Mouse (Mus musculus) midbrain, embryonic 14.5 days (tissue): Measurements from ENCODE around the gene Nicn1. TPM values are rescaled to one million over a fixed set of nuclear protein-coding genes. Genes with fewer than 3 reads are reported as not detected.

ENCODE experiments used
- ATAC-seq: fragments of 200-750 bp; cut with Nextera tagmentation; 2 replicates; pipeline ENCODE4 v1.8.0; 2017; ENCODE audit warnings: moderate number of reproducible peaks, moderate library complexity; ENCODE audit not compliant: low FRiP score, low TSS enrichment
- DNase-seq: peaks from one replicate; pipeline ENCODE4 v3.0.0-alpha.2; 2015
- H3K27ac ChIP-seq: fragments of 300-500 bp; sonication (generic); replicated peaks from 2 replicates; pipeline ENCODE4 v1.5.1; 2014; ENCODE audit warnings: mild to moderate bottlenecking, low read depth, low read length, moderate library complexity
- H3K27me3 ChIP-seq: fragments of 300-500 bp; sonication (generic); 2 replicates; pipeline ENCODE4 v1.6.1; 2014; ENCODE audit warnings: low read length, control low read depth, mixed read lengths; ENCODE audit not compliant: control insufficient read depth, insufficient read depth
- H3K36me3 ChIP-seq: fragments of 300-500 bp; sonication (generic); 2 replicates; pipeline ENCODE4 v1.6.1; 2014; ENCODE audit warnings: low read length, control low read depth; ENCODE audit not compliant: control insufficient read depth, insufficient read depth
- H3K4me1 ChIP-seq: fragments of 300-500 bp; sonication (generic); 2 replicates; pipeline ENCODE4 v1.6.1; 2014; ENCODE audit warnings: mild to moderate bottlenecking, antibody characterized with exemption, low read length, control low read depth; ENCODE audit not compliant: control insufficient read depth, insufficient read depth
- H3K4me2 ChIP-seq: fragments of 300-500 bp; sonication (generic); 2 replicates; pipeline ENCODE4 v1.6.1; 2014; ENCODE audit warnings: mild to moderate bottlenecking, low read length, moderate library complexity
- H3K4me3 ChIP-seq: fragments of 300-500 bp; sonication (generic); replicated peaks from 2 replicates; pipeline ENCODE4 v1.5.1; 2014; ENCODE audit warnings: low read depth, low read length
- H3K9ac ChIP-seq: fragments of 300-500 bp; sonication (generic); replicated peaks from 2 replicates; pipeline ENCODE4 v1.6.1; 2014; ENCODE audit warnings: mild to moderate bottlenecking, low read length, moderate library complexity
- H3K9me3 ChIP-seq: fragments of 300-500 bp; sonication (generic); 2 replicates; pipeline ENCODE4 v1.6.1; 2016; ENCODE audit warnings: low read length, control low read depth, mixed read lengths; ENCODE audit not compliant: control insufficient read depth
- WGBS: fragments of 180-500 bp; shearing (Covaris S2); extraction: QIAGEN DNeasy Blood & Tissue Kit; methylation state at CpG from one replicate; pipeline ENCODE4 v1.1.7; 2014; 5-methylcytosine and 5-hydroxymethylcytosine counted together
- polyA plus RNA-seq: library from polyadenylated mRNA; unstranded; fragments of >200 nt; fragmentation: Nextera tagmentation; extraction: Ambion mirVana; gene quantifications from 2 replicates; pipeline ENCODE4 v1.2.1, GENCODE M21; 2014

Nicn1 gene
- polyA plus RNA-seq, 1 experiment from 2014 or later, result 138 TPM

GRCm38 (mm10) chr9:108338886-108339781 lies 48.9 kb downstream of the Nicn1 start, which contains the start of gene Gpx1:
Gene Gpx1, plus strand, starts transcription at chr9:108338903.
- Histone ChIP-seq H3K27me3 (no peaks in the 10 kb centered on the region), H3K4me1 (peaks cover 10% of the 10 kb centered on the region), H3K9me3 (no peaks in the 10 kb centered on the region), H3K4me2 (peak within 1 kb of the TSS; percentile 85), H3K27ac (peak within 1 kb of the TSS; percentile 92), H3K9ac (peak within 1 kb of the TSS; percentile 88), H3K4me3 (peak within 1 kb of the TSS; percentile 73), H3K36me3 (peaks cover 25% of the 10 kb centered on the region)
- ATAC-seq, result peak; percentile 95
- peak; percentile 95 for DNase-seq
- WGBS, result under 1% methylated on average over 49 of the region's 49 CpGs

DNA sequence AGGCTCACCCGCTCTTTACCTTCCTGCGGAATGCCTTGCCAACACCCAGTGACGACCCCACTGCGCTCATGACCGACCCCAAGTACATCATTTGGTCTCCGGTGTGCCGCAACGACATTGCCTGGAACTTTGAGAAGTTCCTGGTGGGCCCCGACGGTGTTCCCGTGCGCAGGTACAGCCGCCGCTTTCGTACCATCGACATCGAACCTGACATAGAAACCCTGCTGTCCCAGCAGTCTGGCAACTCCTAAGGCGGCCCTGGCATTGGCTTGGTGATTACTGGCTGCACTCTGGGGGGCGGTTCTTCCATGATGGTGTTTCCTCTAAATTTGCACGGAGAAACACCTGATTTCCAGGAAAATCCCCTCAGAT lies 49.6 kb downstream of the Nicn1 start:
- Histone ChIP-seq H3K9ac (peak overlapping the region; percentile 88), H3K36me3 (peaks cover 17% of the 10 kb centered on the region), H3K4me3 (peak overlapping the region; percentile 73), H3K27ac (peak overlapping the region; percentile 92), H3K27me3 (no peaks in the 10 kb centered on the region), H3K4me2 (peak overlapping the region; percentile 85), H3K4me1 (peaks cover 10% of the 10 kb centered on the region), H3K9me3 (no peaks in the 10 kb centered on the region)
- WGBS, result 20% methylated on average over 20 of the region's 20 CpGs
- peak; percentile 8 for DNase-seq
- ATAC-seq, result no peak

- 70% methylated on average over 10 of the region's 10 CpGs for WGBS
- no peak for ATAC-seq
Measured at GRCm38 (mm10) chr9:108340258-108341138, 50.3 kb downstream of the Nicn1 start.

DNA sequence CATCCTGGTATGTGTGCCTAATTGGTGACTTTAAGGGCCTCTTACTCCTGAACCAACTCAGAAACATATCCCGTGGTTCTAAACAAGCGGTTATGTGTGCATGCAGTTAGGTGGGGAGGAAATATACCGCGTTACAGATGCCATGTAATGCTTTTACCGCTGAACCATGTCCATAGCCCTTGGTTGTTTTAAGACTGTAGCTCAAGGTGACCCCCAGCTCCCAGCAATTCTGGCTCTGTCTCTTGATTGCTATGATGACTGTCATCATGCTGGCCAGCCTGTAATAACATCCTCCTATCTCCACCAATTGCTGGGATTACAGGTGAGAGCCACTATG lies 50.9 kb downstream of the Nicn1 start:
- Histone ChIP-seq H3K27me3 (no peaks in the 10 kb centered on the region), H3K27ac (no peak overlapping the region), H3K4me3 (no peak overlapping the region), H3K9me3 (no peaks in the 10 kb centered on the region), H3K36me3 (peaks cover 5% of the 10 kb centered on the region), H3K4me2 (no peak overlapping the region), H3K4me1 (peaks cover 17% of the 10 kb centered on the region), H3K9ac (no peak overlapping the region)
- WGBS, result 89% methylated on average over 5 of the region's 5 CpGs
- no peak for DNase-seq
- no peak for ATAC-seq

More at GRCm38 (mm10) chr9:108340258-108341138, 50.3 kb downstream of the Nicn1 start:
- Histone ChIP-seq H3K36me3 (peaks cover 11% of the 10 kb centered on the region), H3K4me1 (peaks cover 13% of the 10 kb centered on the region), H3K9ac (peak overlapping the region; percentile 88; the same call in 1 of the 2 replicates), H3K27ac (no peak overlapping the region), H3K9me3 (no peaks in the 10 kb centered on the region), H3K27me3 (no peaks in the 10 kb centered on the region), H3K4me2 (peak overlapping the region; percentile 85), H3K4me3 (peak overlapping the region; percentile 73)
- no peak for DNase-seq

GRCm38 (mm10) chr9:108341801-108342200 lies 51.6 kb downstream of the Nicn1 start:
- Histone ChIP-seq H3K9ac (no peak overlapping the region), H3K4me1 (peaks cover 19% of the 10 kb centered on the region), H3K9me3 (no peaks in the 10 kb centered on the region), H3K27me3 (no peaks in the 10 kb centered on the region), H3K4me2 (no peak overlapping the region), H3K36me3 (0 out of 2 replicates have a peak, but pooled peaks cover 3% of the 10 kb centered on the region), H3K27ac (no peak overlapping the region), H3K4me3 (no peak overlapping the region)
- DNase-seq, result no peak
- no peak for ATAC-seq

DNA sequence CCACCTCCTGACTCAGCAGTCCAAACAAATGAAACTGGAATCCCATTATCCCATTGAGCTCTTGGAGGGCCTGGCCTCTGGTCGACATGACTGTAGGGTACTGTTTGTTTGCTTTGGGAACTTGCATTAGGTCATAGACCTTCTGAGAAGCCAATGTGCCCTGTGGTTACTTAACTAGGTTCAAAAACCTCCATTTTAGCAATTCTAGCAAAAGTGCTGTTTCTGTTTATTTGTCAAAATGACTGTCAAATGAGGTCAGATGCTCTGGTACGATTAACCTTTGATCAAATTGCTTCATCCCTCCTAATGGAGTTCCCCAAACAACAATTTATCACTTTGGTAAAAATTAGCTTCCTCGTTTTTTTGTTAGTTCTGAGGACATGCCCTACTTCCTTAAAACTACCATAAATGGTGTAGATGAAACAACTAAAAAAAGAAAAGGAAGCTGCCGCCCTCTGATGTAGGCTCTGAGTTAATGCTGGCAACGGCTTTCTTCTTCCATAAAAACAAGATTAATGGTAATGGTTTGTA lies 52.1 kb downstream of the Nicn1 start:
- WGBS, result 63% methylated on average over 5 of the region's 5 CpGs
- H3K36me3 ChIP-seq, result 0 out of 2 replicates have a peak, but pooled peaks cover 3% of the 10 kb centered on the region
- H3K27ac ChIP-seq, result no peak overlapping the region
- DNase-seq (no peak), ATAC-seq (no peak)
- H3K4me2 ChIP-seq, result no peak overlapping the region
- no peak overlapping the region for H3K9ac ChIP-seq
- no peak overlapping the region for H3K4me3 ChIP-seq
- H3K27me3 ChIP-seq, result no peaks in the 10 kb centered on the region
- no peaks in the 10 kb centered on the region for H3K9me3 ChIP-seq
- H3K4me1 ChIP-seq, result peaks cover 21% of the 10 kb centered on the region

GRCm38 (mm10) chr9:108343331-108343730 lies 53.1 kb downstream of the Nicn1 start:
- Histone ChIP-seq H3K4me3 (no peak overlapping the region), H3K27ac (no peak overlapping the region), H3K9me3 (no peaks in the 10 kb centered on the region), H3K4me1 (peaks cover 23% of the 10 kb centered on the region), H3K36me3 (no peaks in the 10 kb centered on the region), H3K4me2 (no peak overlapping the region), H3K9ac (no peak overlapping the region), H3K27me3 (no peaks in the 10 kb centered on the region)
- DNase-seq (no peak), ATAC-seq (no peak)
- 86% methylated on average over 3 of the region's 3 CpGs for WGBS

DNA sequence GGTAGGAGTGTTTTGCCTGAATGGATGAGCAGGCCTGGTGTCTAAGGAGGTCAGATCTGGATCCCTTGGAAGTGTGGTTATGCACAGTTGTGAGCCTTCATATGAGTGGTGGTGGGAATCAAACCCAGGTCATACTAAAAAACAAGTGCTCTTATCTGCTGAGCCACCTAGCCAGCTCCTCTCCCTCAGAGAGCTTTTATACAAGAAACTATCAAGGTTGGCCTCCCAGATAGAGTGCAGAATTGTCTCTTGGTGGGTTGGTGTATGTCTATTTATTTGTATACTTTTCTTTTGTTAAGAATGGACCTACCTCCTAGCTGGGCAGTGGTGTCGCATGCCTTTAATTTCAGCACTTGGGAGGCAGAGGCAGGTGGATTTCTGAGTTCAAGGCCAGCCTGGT lies 53.6 kb downstream of the Nicn1 start:
- H3K9me3 ChIP-seq, result no peaks in the 10 kb centered on the region
- ATAC-seq (no peak), DNase-seq (no peak)
- no peaks in the 10 kb centered on the region for H3K27me3 ChIP-seq
- 86% methylated on average over 1 of the region's 1 CpGs for WGBS
- H3K27ac ChIP-seq, result no peak overlapping the region
- no peak overlapping the region for H3K4me3 ChIP-seq
- no peak overlapping the region for H3K4me2 ChIP-seq
- no peaks in the 10 kb centered on the region for H3K36me3 ChIP-seq
- peaks cover 28% of the 10 kb centered on the region for H3K4me1 ChIP-seq
- no peak overlapping the region for H3K9ac ChIP-seq
